16 mouse cellular contexts compared by ENCODE assay signal in genomic region chr3:38954196-38954595, GRCm38 (mm10).
"Had no signal": no experiment of that assay in that cellular context is flagged by ENCODE, and none has a peak within 500 bp of the region (broad histone marks: within the 10 kb centered on the region; RNA-seq: fewer than 3 reads in every experiment).

No protein-coding gene starts in this region.

- H3K27me3 ChIP-seq: lung, embryonic 15.5 days; megakaryocyte, embryonic 14.5 days; midbrain, embryonic 13.5 days; midbrain, embryonic 15.5 days; neural tube, embryonic 12.5 days; stomach, embryonic 15.5 days had no signal

- H3K9ac ChIP-seq: lung, embryonic 15.5 days; midbrain, embryonic 13.5 days; midbrain, embryonic 15.5 days; neural tube, embryonic 12.5 days; stomach, embryonic 15.5 days had no signal

- H3K4me1 ChIP-seq: lung, embryonic 15.5 days; megakaryocyte, embryonic 14.5 days; midbrain, embryonic 13.5 days; midbrain, embryonic 15.5 days; neural tube, embryonic 12.5 days; stomach, embryonic 15.5 days had no signal

- H3K9me3 ChIP-seq: lung, embryonic 15.5 days; midbrain, embryonic 13.5 days; midbrain, embryonic 15.5 days; neural tube, embryonic 12.5 days; stomach, embryonic 15.5 days had no signal

- H3K27ac ChIP-seq: lung, embryonic 15.5 days; macrophage; midbrain, embryonic 13.5 days; midbrain, embryonic 15.5 days; neural tube, embryonic 12.5 days; stomach, embryonic 15.5 days; stomach, postnatal 0 days had no signal

- H3K4me3 ChIP-seq: lung, embryonic 15.5 days; megakaryocyte, embryonic 14.5 days; midbrain, embryonic 13.5 days; midbrain, embryonic 15.5 days; neural tube, embryonic 12.5 days; stomach, embryonic 15.5 days had no signal

- ATAC-seq: lung, postnatal 0 days; midbrain, embryonic 13.5 days; midbrain, embryonic 15.5 days had no signal

- H3K4me2 ChIP-seq: lung, embryonic 15.5 days; midbrain, embryonic 11.5 days; midbrain, embryonic 13.5 days; midbrain, embryonic 15.5 days; neural tube, embryonic 12.5 days; stomach, embryonic 15.5 days had no signal

- DNase-seq: lung, postnatal 14 days; lung, postnatal 36 days; right cerebral cortex, postnatal 14 days; thymus, adult 2 months; thymus, postnatal 25 days; thymus, postnatal 4 days had no signal
